Mouse (Mus musculus) MEL (cell line): ENCODE measurements around the gene Ltbp3. TPM values are rescaled to one million over a fixed set of nuclear protein-coding genes. Genes with fewer than 3 reads are reported as not detected.

ENCODE experiments used
- DNase-seq: peaks from one replicate; pipeline ENCODE4 v3.0.0; 2011; ENCODE audit warnings: low read depth, low spot score
- H3K27ac ChIP-seq: 2 replicates; pipeline ENCODE4 v1.5.1; 2012; ENCODE audit warnings: low read depth, mild to moderate bottlenecking, control low read depth, low read length, moderate library complexity; ENCODE audit not compliant: control insufficient read depth
- H3K27me3 ChIP-seq, 2 experiments: fragments of 150-350 bp in 1 of 2; sonication (generic) in 1 of 2; 2 replicates each; pipeline ENCODE4 v1.6.1; 2012; ENCODE audit warnings: low read length in 2 of 2, mild to moderate bottlenecking in 2 of 2, improper control_type of control experiment in 1 of 2, moderate library complexity in 1 of 2; ENCODE audit not compliant: insufficient read depth in 2 of 2, control insufficient read depth in 1 of 2
- H3K36me3 ChIP-seq, 2 experiments: 2 replicates each; pipeline ENCODE4 v1.6.1; 2012 to 2014; ENCODE audit warnings: low read length in 2 of 2, improper control_type of control experiment in 1 of 2, inconsistent platforms in 1 of 2, mild to moderate bottlenecking in 1 of 2; ENCODE audit not compliant: insufficient read depth in 2 of 2, control insufficient read depth in 1 of 2
- H3K4me1 ChIP-seq, 2 experiments: fragments of 150-350 bp in 1 of 2; sonication (generic) in 1 of 2; 2 replicates each; pipeline ENCODE4 v1.6.1; 2012; ENCODE audit warnings: low read length in 2 of 2, improper control_type of control experiment in 1 of 2, mild to moderate bottlenecking in 1 of 2; ENCODE audit not compliant: insufficient read depth in 2 of 2, control insufficient read depth in 1 of 2
- H3K4me3 ChIP-seq, 2 experiments: fragments of 150-350 bp in 1 of 2; sonication (generic) in 1 of 2; 2 replicates each; pipeline ENCODE4 v1.5.1; 2012; ENCODE audit warnings: low read depth in 2 of 2, low read length in 2 of 2, mild to moderate bottlenecking in 2 of 2, moderate library complexity in 2 of 2, control low read depth in 1 of 2, improper control_type of control experiment in 1 of 2; ENCODE audit not compliant: control insufficient read depth in 1 of 2, insufficient read depth in 1 of 2
- H3K79me2 ChIP-seq: 2 replicates; pipeline ENCODE4 v1.6.1; 2012; ENCODE audit warnings: mild to moderate bottlenecking, low read length, moderate library complexity; ENCODE audit not compliant: control insufficient read depth, poor library complexity, insufficient read depth
- H3K9ac ChIP-seq: 2 replicates; pipeline ENCODE4 v1.6.1; 2012; ENCODE audit warnings: low read depth, mild to moderate bottlenecking, control low read depth, low read length, moderate library complexity; ENCODE audit not compliant: control insufficient read depth, poor library complexity, severe bottlenecking
- H3K9me3 ChIP-seq: fragments of 150-350 bp; sonication (generic); replicated peaks from 2 replicates; pipeline ENCODE4 v1.6.1; 2012; ENCODE audit warnings: mild to moderate bottlenecking, low read length, improper control_type of control experiment, moderate library complexity; ENCODE audit not compliant: insufficient read depth
- CHD1 ChIP-seq: IDR thresholded peaks from 2 replicates; pipeline ENCODE4 v1.6.1; 2012; ENCODE audit warnings: low read depth, mild to moderate bottlenecking, inconsistent platforms, low read length, improper control_type of control experiment
- CTCF ChIP-seq, 3 experiments: IDR thresholded peaks in 2 of 3; conservative IDR thresholded peaks in 1 of 3; 2 replicates each; pipeline ENCODE4 v1.5.1; 2011 to 2012; ENCODE audit warnings: low read length in 3 of 3, low read depth in 2 of 3, mild to moderate bottlenecking in 2 of 3, improper control_type of control experiment in 1 of 3, inconsistent platforms in 1 of 3, mixed read lengths in 1 of 3, moderate library complexity in 1 of 3; ENCODE audit not compliant: control insufficient read depth in 1 of 3, insufficient read depth in 1 of 3, poor library complexity in 1 of 3, severe bottlenecking in 1 of 3
- E2F4 ChIP-seq: IDR thresholded peaks from 2 replicates; pipeline ENCODE4 v1.6.1; 2011; ENCODE audit warnings: low read depth, low read length, improper control_type of control experiment, borderline replicate concordance
- ELF1 ChIP-seq: IDR thresholded peaks from 2 replicates; pipeline ENCODE4 v1.6.1; 2014; ENCODE audit warnings: low read depth, mild to moderate bottlenecking, inconsistent platforms, low read length, improper control_type of control experiment, moderate library complexity
- EP300 ChIP-seq, 2 experiments: IDR thresholded peaks; 2 replicates each; pipeline ENCODE4 v1.6.1; 2011; ENCODE audit warnings: improper control_type of control experiment in 2 of 2, low read length in 2 of 2, low read depth in 1 of 2, mild to moderate bottlenecking in 1 of 2
- ETS1 ChIP-seq: IDR thresholded peaks from 2 replicates; pipeline ENCODE4 v1.6.1; 2012; ENCODE audit warnings: low read depth, mild to moderate bottlenecking, inconsistent platforms, low read length, improper control_type of control experiment, moderate library complexity
- HCFC1 ChIP-seq: IDR thresholded peaks from 2 replicates; pipeline ENCODE4 v1.6.1; 2012; ENCODE audit warnings: low read depth, mild to moderate bottlenecking, inconsistent platforms, low read length, improper control_type of control experiment, moderate library complexity
- MAFK ChIP-seq: IDR thresholded peaks from 2 replicates; pipeline ENCODE4 v1.6.1; 2011; ENCODE audit warnings: low read depth, mild to moderate bottlenecking, low read length, improper control_type of control experiment, borderline replicate concordance
- MAZ ChIP-seq: IDR thresholded peaks from 2 replicates; pipeline ENCODE4 v1.6.1; 2012; ENCODE audit warnings: low read depth, mild to moderate bottlenecking, inconsistent platforms, low read length, improper control_type of control experiment
- MEF2A ChIP-seq: IDR thresholded peaks from 2 replicates; pipeline ENCODE4 v1.6.1; 2014; ENCODE audit warnings: low read depth, mild to moderate bottlenecking, inconsistent platforms, low read length, improper control_type of control experiment; ENCODE audit not compliant: poor library complexity, insufficient replicate concordance, severe bottlenecking; ENCODE audit errors: extremely low read depth
- MXI1 ChIP-seq: IDR thresholded peaks from 2 replicates; pipeline ENCODE4 v1.6.1; 2011; ENCODE audit warnings: mild to moderate bottlenecking, low read depth, low read length, improper control_type of control experiment
- MYB ChIP-seq: IDR thresholded peaks from 2 replicates; pipeline ENCODE4 v1.6.1; 2011; ENCODE audit warnings: mild to moderate bottlenecking, low read depth, low read length, improper control_type of control experiment
- MYC ChIP-seq: IDR thresholded peaks from 2 replicates; pipeline ENCODE4 v1.6.1; 2011; ENCODE audit warnings: low read depth, mild to moderate bottlenecking, low read length, improper control_type of control experiment, moderate library complexity
- NELFE ChIP-seq: IDR thresholded peaks from 2 replicates; pipeline ENCODE4 v1.6.1; 2011; ENCODE audit warnings: low read depth, low read length, improper control_type of control experiment
- NRF1 ChIP-seq: IDR thresholded peaks from 2 replicates; pipeline ENCODE4 v1.6.1; 2014; ENCODE audit warnings: low read depth, mild to moderate bottlenecking, inconsistent platforms, low read length, improper control_type of control experiment, moderate library complexity; ENCODE audit not compliant: poor library complexity, insufficient read depth, severe bottlenecking
- POLR2A ChIP-seq, 2 experiments: IDR thresholded peaks; 2 replicates each; pipeline ENCODE4 v1.6.1; 2011 to 2012; ENCODE audit warnings: low read length in 2 of 2, mild to moderate bottlenecking in 2 of 2, control low read depth in 1 of 2, improper control_type of control experiment in 1 of 2, low read depth in 1 of 2, moderate library complexity in 1 of 2; ENCODE audit not compliant: control insufficient read depth in 1 of 2, insufficient read depth in 1 of 2, poor library complexity in 1 of 2
- POLR2AphosphoS2 ChIP-seq: IDR thresholded peaks from 2 replicates; pipeline ENCODE4 v1.6.1; 2011; ENCODE audit warnings: low read length, improper control_type of control experiment
- POLR2AphosphoS5 ChIP-seq: IDR thresholded peaks from 2 replicates; pipeline ENCODE4 v1.6.1; 2012; ENCODE audit warnings: low read depth, borderline replicate concordance, mild to moderate bottlenecking, inconsistent platforms, low read length, moderate library complexity, mixed read lengths
- SIN3A ChIP-seq: IDR thresholded peaks from 2 replicates; pipeline ENCODE4 v1.6.1; 2012; ENCODE audit warnings: low read length, improper control_type of control experiment, inconsistent platforms
- TBP ChIP-seq: IDR thresholded peaks from 2 replicates; pipeline ENCODE4 v1.8.0; 2011; ENCODE audit warnings: low read depth, low read length, improper control_type of control experiment
- TCF12 ChIP-seq: IDR thresholded peaks from 2 replicates; pipeline ENCODE4 v1.6.1; 2014; ENCODE audit warnings: low read depth, mild to moderate bottlenecking, inconsistent platforms, low read length, improper control_type of control experiment, moderate library complexity
- UBTF ChIP-seq: IDR thresholded peaks from 2 replicates; pipeline ENCODE4 v1.6.1; 2012; ENCODE audit warnings: low read depth, mild to moderate bottlenecking, inconsistent platforms, low read length, improper control_type of control experiment, moderate library complexity, borderline replicate concordance; ENCODE audit not compliant: insufficient read depth
- USF1 ChIP-seq: IDR thresholded peaks from 2 replicates; pipeline ENCODE4 v1.6.1; 2014; ENCODE audit warnings: low read depth, mild to moderate bottlenecking, inconsistent platforms, low read length, improper control_type of control experiment, moderate library complexity
- ZC3H11A ChIP-seq: IDR thresholded peaks from 2 replicates; pipeline ENCODE4 v1.6.1; 2012; ENCODE audit warnings: low read depth, mild to moderate bottlenecking, inconsistent platforms, low read length, improper control_type of control experiment
- ZMIZ1 ChIP-seq: IDR thresholded peaks from 2 replicates; pipeline ENCODE4 v1.6.1; 2012; ENCODE audit warnings: low read depth, mild to moderate bottlenecking, inconsistent platforms, low read length, improper control_type of control experiment, moderate library complexity
- polyA plus RNA-seq, 2 experiments: library from polyadenylated mRNA; stranded (reverse) in 1 of 2; unstranded in 1 of 2; fragments of >175 nt in 1 of 2; fragments of >200 nt in 1 of 2; gene quantifications; 2 replicates each; pipeline versions ENCODE4 v1.2.1 to v1.2.4; 2012; ENCODE audit warnings: low replicate concordance in 2 of 2, low read depth in 1 of 2; ENCODE audit not compliant: insufficient read length in 2 of 2, insufficient read depth in 1 of 2, missing spikeins in 1 of 2
- total RNA-seq: library from RNA; depleted of rRNA; stranded (reverse); fragments of 300-350 nt; gene quantifications from 2 replicates; pipeline ENCODE4 v1.2.3, GENCODE M21; 2012

Gene Ltbp3
- total and polyA plus RNA-seq, 3 experiments, result 0.39 TPM; not detected in 2

- Histone ChIP-seq H3K27me3 (no peaks in the 10 kb centered on the region), H3K79me2 (peaks cover 46% of the 10 kb centered on the region), H3K4me3 (peak overlapping the region; percentile 26 to 71), H3K36me3 (peaks cover 8 to 17% of the 10 kb centered on the region in 2 experiments), H3K27ac (peak overlapping the region; percentile 98), H3K9ac (peak overlapping the region; percentile 95), H3K9me3 (no peaks in the 10 kb centered on the region), H3K4me1 (peaks cover 0 to 29% of the 10 kb centered on the region in 2 experiments; a peak in 3 of 4 replicates)
- no peak for DNase-seq
- 0 out of 2 replicates have a peak, but pooled peaks have one; percentile 54 for TF ChIP-seq UBTF
- TF ChIP-seq ZC3H11A, result no peak
- TF ChIP-seq CHD1, result 0 out of 2 replicates have a peak, but pooled peaks have one; percentile 96
- TF ChIP-seq POLR2AphosphoS5, result no peak
Observed at GRCm38 (mm10) chr19:5802787-5803040, 62.0 kb downstream of the Ltbp3 start.

GRCm38 (mm10) chr19:5803041-5803880, 62.6 kb downstream of the Ltbp3 start:
- H3K27me3 ChIP-seq, result no peaks in the 10 kb centered on the region
- no peaks in the 10 kb centered on the region for H3K9me3 ChIP-seq
- peak overlapping the region; percentile 98 for H3K27ac ChIP-seq
- H3K9ac ChIP-seq, result peak overlapping the region; percentile 95
- TF ChIP-seq NELFE, result peak; percentile 92
- peak; percentile 49; the same call in 1 of the 2 replicates for TF ChIP-seq MAZ
- TF ChIP-seq ETS1, result peak; percentile 48; the same call in 1 of the 2 replicates
- TF ChIP-seq ELF1, result no peak
- TF ChIP-seq POLR2A (IDR thresholded peaks at IDR 0.05; ENCODE audit: control insufficient read depth in 1 of 2, insufficient read depth in 1 of 2, low read depth in 1 of 2, low read length in 2 of 2, poor library complexity in 1 of 2), result peak in 1 of 2 experiments; percentile 83; a peak in 2 of 4 replicates
- TF ChIP-seq MAFK, result no peak
- TF ChIP-seq SIN3A, result peak; percentile 63; the same call in 1 of the 2 replicates
- peak; percentile 70 for TF ChIP-seq HCFC1
- peak; percentile 29 for TF ChIP-seq TCF12
- TF ChIP-seq EP300 (IDR thresholded peaks at IDR 0.05; ENCODE audit: low read depth in 1 of 2, low read length in 2 of 2), result no peak; a peak in 2 of 4 replicates
- peak; percentile 76 for TF ChIP-seq POLR2AphosphoS2
- peak; percentile 95 for TF ChIP-seq NRF1
- no peak for TF ChIP-seq CTCF (IDR thresholded peaks at IDR 0.05 in 2 of 3, conservative IDR thresholded peaks at IDR 0.05 in 1 of 3; ENCODE audit: control insufficient read depth in 1 of 3, insufficient read depth in 1 of 3, low read depth in 2 of 3, low read length in 3 of 3, poor library complexity in 1 of 3, severe bottlenecking in 1 of 3)
- TF ChIP-seq TBP, result peak; percentile 82
- TF ChIP-seq MEF2A, result 0 out of 2 replicates have a peak, but pooled peaks have one; percentile 54
- TF ChIP-seq MYB, result no peak
- TF ChIP-seq ZMIZ1, result peak; percentile 51
- TF ChIP-seq MYC, result peak; percentile 27; the same call in 1 of the 2 replicates
- TF ChIP-seq USF1, result no peak
- peak; percentile 46; the same call in 1 of the 2 replicates for TF ChIP-seq MXI1
- TF ChIP-seq E2F4, result no peak
- peak overlapping the region; percentile 39 to 71 for H3K4me3 ChIP-seq
- peaks cover 2 to 12% of the 10 kb centered on the region in 2 experiments for H3K36me3 ChIP-seq
- H3K79me2 ChIP-seq, result peaks cover 42% of the 10 kb centered on the region
- peaks cover 0 to 28% of the 10 kb centered on the region in 2 experiments; a peak in 3 of 4 replicates for H3K4me1 ChIP-seq
- DNase-seq, result peak; percentile 99
